Mouse (Mus musculus) lung, postnatal 0 days (tissue): ENCODE data around the gene Pgghg. TPM values are rescaled to one million over a fixed set of nuclear protein-coding genes. Genes with fewer than 3 reads are reported as not detected.

ENCODE experiments used
- ATAC-seq: fragments of 200-750 bp; cut with Nextera tagmentation; 2 replicates; pipeline ENCODE4 v1.8.0; 2017; ENCODE audit warnings: moderate library complexity
- DNase-seq: peaks from one replicate; pipeline ENCODE4 v3.0.0-alpha.2; 2016; ENCODE audit warnings: low spot score
- H3K27ac ChIP-seq: fragments of 300-500 bp; sonication (generic); 2 replicates; pipeline ENCODE4 v1.5.1; 2014; ENCODE audit warnings: antibody characterized with exemption, mild to moderate bottlenecking, low read length, mixed read lengths
- H3K27me3 ChIP-seq: fragments of 300-500 bp; sonication (generic); replicated peaks from 2 replicates; pipeline ENCODE4 v1.6.1; 2014; ENCODE audit warnings: low read length, mixed read lengths; ENCODE audit not compliant: insufficient read depth
- H3K36me3 ChIP-seq: fragments of 300-500 bp; sonication (generic); 2 replicates; pipeline ENCODE4 v1.6.1; 2014; ENCODE audit warnings: low read length, mixed read lengths; ENCODE audit not compliant: insufficient read depth
- H3K4me1 ChIP-seq: fragments of 300-500 bp; sonication (generic); 2 replicates; pipeline ENCODE4 v1.6.1; 2014; ENCODE audit warnings: antibody characterized with exemption, low read depth, low read length, mixed read lengths; ENCODE audit not compliant: insufficient read depth
- H3K4me2 ChIP-seq: fragments of 300-500 bp; sonication (generic); replicated peaks from 2 replicates; pipeline ENCODE4 v1.6.1; 2014; ENCODE audit warnings: low read depth, mild to moderate bottlenecking, low read length, moderate library complexity, mixed read lengths
- H3K4me3 ChIP-seq: fragments of 300-500 bp; sonication (generic); 2 replicates; pipeline ENCODE4 v1.5.1; 2014; ENCODE audit warnings: low read depth, low read length
- H3K9ac ChIP-seq: fragments of 300-500 bp; sonication (generic); replicated peaks from 2 replicates; pipeline ENCODE4 v1.6.1; 2014; ENCODE audit warnings: low read depth, mild to moderate bottlenecking
- H3K9me3 ChIP-seq: fragments of 300-500 bp; sonication (generic); 2 replicates; pipeline ENCODE4 v1.6.1; 2016; ENCODE audit warnings: low read length, mixed read lengths
- CTCF ChIP-seq: IDR thresholded peaks from 2 replicates; pipeline ENCODE4 v1.5.1; 2016; ENCODE audit warnings: antibody characterized with exemption, mild to moderate bottlenecking
- EP300 ChIP-seq: IDR thresholded peaks from 2 replicates; pipeline ENCODE4 v1.6.1; 2016; ENCODE audit warnings: antibody characterized with exemption, mild to moderate bottlenecking, control low read depth
- WGBS: fragments of 180-500 bp; shearing (Covaris S2); extraction: QIAGEN DNeasy Blood & Tissue Kit; methylation state at CpG from one replicate; pipeline ENCODE4 v1.1.7; 2014; 5-methylcytosine and 5-hydroxymethylcytosine counted together
- polyA plus RNA-seq: library from polyadenylated mRNA; unstranded; fragments of >200 nt; fragmentation: Nextera tagmentation; extraction: Ambion mirVana; gene quantifications from 2 replicates; pipeline ENCODE4 v1.2.1, GENCODE M21; 2015

The Pgghg gene
- polyA plus RNA-seq, 1 experiment from 2014 or later = 12.7 TPM

GRCm38 (mm10) chr7:140989022-140989421 lies 47.8 kb downstream of the Pgghg start:
- peaks cover 3% of the 10 kb centered on the region; the same call in 1 of the 2 replicates for H3K9me3 ChIP-seq
- H3K27me3 ChIP-seq = no peaks in the 10 kb centered on the region
- no peaks in the 10 kb centered on the region for H3K36me3 ChIP-seq
- no peak overlapping the region for H3K4me3 ChIP-seq
- WGBS = 57% methylated on average over 4 of the region's 4 CpGs
- no peaks in the 10 kb centered on the region; the same call in 1 of the 2 replicates for H3K4me1 ChIP-seq
- TF ChIP-seq CTCF = no peak
- no peak for TF ChIP-seq EP300
- no peak overlapping the region for H3K9ac ChIP-seq
- no peak overlapping the region for H3K27ac ChIP-seq
- no peak for ATAC-seq
- no peak overlapping the region for H3K4me2 ChIP-seq
- no peak for DNase-seq

- Histone ChIP-seq H3K9ac (no peak overlapping the region), H3K4me2 (no peak overlapping the region), H3K27me3 (no peaks in the 10 kb centered on the region), H3K9me3 (peaks cover 3% of the 10 kb centered on the region; the same call in 1 of the 2 replicates), H3K36me3 (no peaks in the 10 kb centered on the region), H3K27ac (peak overlapping the region; percentile 20; the same call in 1 of the 2 replicates), H3K4me3 (no peak overlapping the region), H3K4me1 (no peaks in the 10 kb centered on the region; the same call in 1 of the 2 replicates)
- WGBS = 44% methylated on average over 6 of the region's 6 CpGs
- ATAC-seq (no peak), DNase-seq (no peak)
- TF ChIP-seq CTCF (no peak), EP300 (no peak)
Measured at GRCm38 (mm10) chr7:140990185-140990584, 49.0 kb downstream of the Pgghg start.

- no peak overlapping the region for H3K9ac ChIP-seq
- no peak for TF ChIP-seq CTCF
- no peak for TF ChIP-seq EP300
- H3K27me3 ChIP-seq = no peaks in the 10 kb centered on the region
- no peak overlapping the region for H3K4me3 ChIP-seq
- peaks cover 3% of the 10 kb centered on the region; the same call in 1 of the 2 replicates for H3K9me3 ChIP-seq
- 48% methylated on average over 5 of the region's 5 CpGs for WGBS
- ATAC-seq (no peak), DNase-seq (no peak)
- H3K4me1 ChIP-seq = no peaks in the 10 kb centered on the region; the same call in 1 of the 2 replicates
- no peak overlapping the region for H3K27ac ChIP-seq
- no peaks in the 10 kb centered on the region for H3K36me3 ChIP-seq
- H3K4me2 ChIP-seq = no peak overlapping the region
Measured at GRCm38 (mm10) chr7:140990622-140991021, 49.4 kb downstream of the Pgghg start.

- Histone ChIP-seq H3K36me3 (no peaks in the 10 kb centered on the region), H3K27me3 (no peaks in the 10 kb centered on the region), H3K4me2 (no peak overlapping the region), H3K9ac (no peak overlapping the region), H3K4me3 (no peak overlapping the region), H3K4me1 (no peaks in the 10 kb centered on the region; the same call in 1 of the 2 replicates), H3K9me3 (no peaks in the 10 kb centered on the region), H3K27ac (no peak overlapping the region)
- peak; percentile 16; the same call in 1 of the 2 replicates for TF ChIP-seq CTCF
- no peak for TF ChIP-seq EP300
- ATAC-seq (no peak), DNase-seq (no peak)
- 83% methylated on average over 14 of the region's 14 CpGs for WGBS
Measured at GRCm38 (mm10) chr7:140991117-140991689, 50.0 kb downstream of the Pgghg start.

Other genes with a start within 250 kb of the Pgghg start
- gene Olfr541, start 244.1 kb upstream of the Pgghg start, polyA plus RNA-seq = not detected in 2 replicates
- 1.5 and 1.9 TPM in 2 replicates for gene Cyp2e1, start 177.7 kb upstream of the Pgghg start, polyA plus RNA-seq
- not detected in 2 replicates for gene Syce1, start 153.5 kb upstream of the Pgghg start, polyA plus RNA-seq
- gene Zfp941, start 119.2 kb upstream of the Pgghg start, polyA plus RNA-seq = 0.21 and 0.30 TPM in 2 replicates
- 12.6 and 15.0 TPM in 2 replicates for gene Urah, start 106.4 kb upstream of the Pgghg start, polyA plus RNA-seq
- 25.9 and 27.0 TPM in 2 replicates for gene Scgb1c1, start 95.8 kb upstream of the Pgghg start, polyA plus RNA-seq
- gene Odf3, start 93.6 kb upstream of the Pgghg start, polyA plus RNA-seq = not detected in 2 replicates
- not detected in 2 replicates for gene Gm45785, start 85.1 kb upstream of the Pgghg start, polyA plus RNA-seq
- gene Ric8a, start 84.4 kb upstream of the Pgghg start, polyA plus RNA-seq = 63.6 and 68.0 TPM in 2 replicates
- 69.1 and 81.7 TPM in 2 replicates for gene Bet1l, start 83.8 kb upstream of the Pgghg start, polyA plus RNA-seq
- 157 and 164 TPM in 2 replicates for gene Psmd13, start 59.4 kb upstream of the Pgghg start, polyA plus RNA-seq
- 23.7 and 25.8 TPM in 2 replicates for gene Sirt3, start 59.1 kb upstream of the Pgghg start, polyA plus RNA-seq
- 13.1 and 18.3 TPM in 2 replicates for gene Cox8b, start 40.9 kb upstream of the Pgghg start, polyA plus RNA-seq
- 0.07 and 0.10 TPM in 2 replicates for gene Nlrp6, start 20.5 kb upstream of the Pgghg start, polyA plus RNA-seq
- 1.6 and 1.8 TPM in 2 replicates for gene Ifitm5, start 8.9 kb downstream of the Pgghg start, polyA plus RNA-seq
- gene Gm45717, start 14.5 kb downstream of the Pgghg start, polyA plus RNA-seq = 0.31 TPM in 1 of 2 replicates, not detected in the other
- gene Ifitm2, start 14.6 kb downstream of the Pgghg start, polyA plus RNA-seq = 1,373 and 1,710 TPM in 2 replicates
- 402 and 510 TPM in 2 replicates for gene Ifitm1, start 25.8 kb downstream of the Pgghg start, polyA plus RNA-seq
- gene Ifitm3, start 69.4 kb downstream of the Pgghg start, polyA plus RNA-seq = 779 and 1,037 TPM in 2 replicates
- gene Ifitm6, start 76.5 kb downstream of the Pgghg start, polyA plus RNA-seq = 7.4 and 7.7 TPM in 2 replicates
- not detected in 2 replicates for gene Gm17387, start 87.7 kb downstream of the Pgghg start, polyA plus RNA-seq
- gene B4galnt4, start 119.7 kb downstream of the Pgghg start, polyA plus RNA-seq = 0.13 and 0.20 TPM in 2 replicates
- gene Pkp3, start 136.8 kb downstream of the Pgghg start, polyA plus RNA-seq = 14.4 and 15.3 TPM in 2 replicates
- 27.1 and 30.5 TPM in 2 replicates for gene Sigirr, start 159.2 kb downstream of the Pgghg start, polyA plus RNA-seq
- gene Ano9, start 176.4 kb downstream of the Pgghg start, polyA plus RNA-seq = 1.5 and 3.1 TPM in 2 replicates
- gene Ptdss2, start 181.0 kb downstream of the Pgghg start, polyA plus RNA-seq = 39.1 and 45.7 TPM in 2 replicates
- 181 and 187 TPM in 2 replicates for gene Rnh1, start 231.5 kb downstream of the Pgghg start, polyA plus RNA-seq